Mouse (Mus musculus) liver, embryonic 12.5 days (tissue): ENCODE results near the gene Gm17490. TPM values are rescaled to one million over a fixed set of nuclear protein-coding genes. Genes with fewer than 3 reads are reported as not detected.
A peak's percentile ranks its signal among the peaks of the same experiment; 100 is the strongest.
"Not testable (repeated sequence)": the region's sequence is repeated elsewhere in the genome, so short reads cannot be mapped to it uniquely, and the experiment has no call there.

Experiments used
- ATAC-seq: fragments of 200-750 bp; cut with Nextera tagmentation; 2 replicates; pipeline ENCODE4 v1.8.0; 2017; ENCODE audit warnings: moderate number of reproducible peaks, mild to moderate bottlenecking, moderate library complexity
- H3K27ac ChIP-seq: fragments of 300-500 bp; sonication (generic); 2 replicates; pipeline ENCODE4 v1.5.1; 2016; ENCODE audit warnings: mild to moderate bottlenecking
- H3K27me3 ChIP-seq: fragments of 300-500 bp; sonication (generic); replicated peaks from 2 replicates; pipeline ENCODE4 v1.6.1; 2016; ENCODE audit warnings: mild to moderate bottlenecking, moderate library complexity
- H3K36me3 ChIP-seq: fragments of 300-500 bp; sonication (generic); 2 replicates; pipeline ENCODE4 v1.6.1; 2016; ENCODE audit warnings: mild to moderate bottlenecking, moderate library complexity
- H3K4me1 ChIP-seq: fragments of 300-500 bp; sonication (generic); 2 replicates; pipeline ENCODE4 v1.6.1; 2016
- H3K4me2 ChIP-seq: fragments of 300-500 bp; sonication (generic); 2 replicates; pipeline ENCODE4 v1.6.1; 2016; ENCODE audit warnings: mild to moderate bottlenecking, moderate library complexity
- H3K4me3 ChIP-seq: fragments of 300-500 bp; sonication (generic); 2 replicates; pipeline ENCODE4 v1.5.1; 2016; ENCODE audit warnings: mild to moderate bottlenecking, moderate library complexity
- H3K9ac ChIP-seq: fragments of 300-500 bp; sonication (generic); 2 replicates; pipeline ENCODE4 v1.6.1; 2016; ENCODE audit warnings: mild to moderate bottlenecking, moderate library complexity
- H3K9me3 ChIP-seq: fragments of 300-500 bp; sonication (generic); replicated peaks from 2 replicates; pipeline ENCODE4 v1.6.1; 2016; ENCODE audit warnings: mild to moderate bottlenecking, moderate library complexity
- WGBS: fragments of 180-500 bp; shearing (Covaris S2); methylation state at CpG from one replicate; pipeline ENCODE4 v1.1.7; 2016; ENCODE audit not compliant: insufficient replicate concordance; 5-methylcytosine and 5-hydroxymethylcytosine counted together
- polyA plus RNA-seq: library from polyadenylated mRNA; unstranded; fragments of >200 nt; fragmentation: Nextera tagmentation; extraction: Ambion mirVana; gene quantifications from 2 replicates; pipeline ENCODE4 v1.2.1, GENCODE M21; 2016

Gene Gm17490
- polyA plus RNA-seq, 1 experiment from 2014 or later = not detected

GRCm38 (mm10) chr2:11619598-11619997 is 6.5 kb downstream of the Gm17490 start:
- ATAC-seq = no peak
- H3K9ac ChIP-seq = no peak overlapping the region

GRCm38 (mm10) chr2:11616846-11617245 is 9.2 kb downstream of the Gm17490 start:
- 73% methylated on average over 9 of the region's 9 CpGs for WGBS
- ATAC-seq = no peak
- H3K4me3 ChIP-seq = no peak overlapping the region

More at GRCm38 (mm10) chr2:11619598-11619997, 6.5 kb downstream of the Gm17490 start:
- Histone ChIP-seq H3K27me3 (no peaks in the 10 kb centered on the region), H3K27ac (no peak overlapping the region), H3K4me3 (no peak overlapping the region), H3K4me1 (no peaks in the 10 kb centered on the region), H3K9me3 (no peaks in the 10 kb centered on the region), H3K36me3 (no peaks in the 10 kb centered on the region), H3K4me2 (no peak overlapping the region)
- WGBS = 52% methylated on average over 2 of the region's 2 CpGs

GRCm38 (mm10) chr2:11612939-11613338 is 13.1 kb downstream of the Gm17490 start:
- WGBS = 81% methylated on average over 6 of the region's 6 CpGs
- not testable (repeated sequence) for ATAC-seq, H3K9me3 ChIP-seq, H3K4me2 ChIP-seq, H3K27ac ChIP-seq, H3K36me3 ChIP-seq, H3K4me1 ChIP-seq, H3K27me3 ChIP-seq, H3K9ac ChIP-seq, H3K4me3 ChIP-seq

More at GRCm38 (mm10) chr2:11616846-11617245, 9.2 kb downstream of the Gm17490 start:
- no peaks in the 10 kb centered on the region for H3K36me3 ChIP-seq
- H3K27ac ChIP-seq = no peak overlapping the region
- no peak overlapping the region for H3K4me2 ChIP-seq
- no peaks in the 10 kb centered on the region for H3K4me1 ChIP-seq
- H3K9me3 ChIP-seq = no peaks in the 10 kb centered on the region
- no peak overlapping the region for H3K9ac ChIP-seq
- no peaks in the 10 kb centered on the region for H3K27me3 ChIP-seq

GRCm38 (mm10) chr2:11606718-11607117 is 19.3 kb downstream of the Gm17490 start:
- H3K27ac ChIP-seq, ATAC-seq, H3K9me3 ChIP-seq, H3K9ac ChIP-seq, H3K4me1 ChIP-seq, H3K4me3 ChIP-seq, H3K4me2 ChIP-seq, H3K36me3 ChIP-seq, H3K27me3 ChIP-seq: not testable (repeated sequence)
- WGBS = 55% methylated on average over 4 of the region's 4 CpGs

- no peak overlapping the region for H3K4me2 ChIP-seq
- no peak overlapping the region for H3K27ac ChIP-seq
- H3K9me3 ChIP-seq = no peaks in the 10 kb centered on the region
- ATAC-seq = no peak
- H3K4me3 ChIP-seq = no peak overlapping the region
- H3K9ac ChIP-seq = no peak overlapping the region
- H3K4me1 ChIP-seq = peaks cover 20% of the 10 kb centered on the region
- H3K27me3 ChIP-seq = no peaks in the 10 kb centered on the region
- peaks cover 15% of the 10 kb centered on the region for H3K36me3 ChIP-seq
Observed at GRCm38 (mm10) chr2:11604911-11605310, 21.2 kb downstream of the Gm17490 start.

- Histone ChIP-seq H3K4me1 (peaks cover 20% of the 10 kb centered on the region), H3K27me3 (no peaks in the 10 kb centered on the region), H3K9me3 (no peaks in the 10 kb centered on the region), H3K27ac (peak within 1 kb of the TSS; percentile 78), H3K36me3 (peaks cover 21% of the 10 kb centered on the region), H3K4me2 (peak within 1 kb of the TSS; percentile 80), H3K4me3 (peak within 1 kb of the TSS; percentile 94), H3K9ac (peak within 1 kb of the TSS; percentile 95)
- 66% methylated on average over 5 of the region's 5 CpGs for WGBS
- no peak for ATAC-seq
Observed at GRCm38 (mm10) chr2:11604053-11604452, 22.0 kb downstream of the Gm17490 start, which contains the start of gene Rbm17. Gene Rbm17 (minus strand): TSS chr2:11604153.

- Histone ChIP-seq H3K9ac (peak overlapping the region; percentile 95), H3K27me3 (no peaks in the 10 kb centered on the region), H3K4me1 (peaks cover 20% of the 10 kb centered on the region), H3K27ac (peak overlapping the region; percentile 78), H3K4me2 (peak overlapping the region; percentile 80), H3K9me3 (no peaks in the 10 kb centered on the region), H3K4me3 (peak overlapping the region; percentile 94), H3K36me3 (peaks cover 32% of the 10 kb centered on the region)
- peak; percentile 98 for ATAC-seq
- WGBS = under 1% methylated on average over 78 of the region's 78 CpGs
Observed at GRCm38 (mm10) chr2:11602506-11603489, 23.3 kb downstream of the Gm17490 start.

GRCm38 (mm10) chr2:11601795-11602194 is 24.3 kb downstream of the Gm17490 start:
- WGBS = 68% methylated on average over 6 of the region's 6 CpGs
- Histone ChIP-seq H3K4me3 (peak overlapping the region; percentile 94), H3K9ac (peak overlapping the region; percentile 95), H3K36me3 (peaks cover 42% of the 10 kb centered on the region), H3K4me1 (peaks cover 20% of the 10 kb centered on the region), H3K9me3 (no peaks in the 10 kb centered on the region), H3K27me3 (no peaks in the 10 kb centered on the region), H3K27ac (no peak overlapping the region), H3K4me2 (peak overlapping the region; percentile 80)
- ATAC-seq = no peak

GRCm38 (mm10) chr2:11597906-11598305 is 28.2 kb downstream of the Gm17490 start:
- Histone ChIP-seq H3K27me3 (no peaks in the 10 kb centered on the region), H3K36me3 (peaks cover 75% of the 10 kb centered on the region), H3K27ac (no peak overlapping the region), H3K9ac (no peak overlapping the region), H3K4me1 (peaks cover 18% of the 10 kb centered on the region), H3K9me3 (no peaks in the 10 kb centered on the region), H3K4me2 (no peak overlapping the region), H3K4me3 (no peak overlapping the region)
- 89% methylated on average over 7 of the region's 7 CpGs for WGBS
- ATAC-seq = no peak

- peaks cover 87% of the 10 kb centered on the region for H3K36me3 ChIP-seq
- H3K9ac ChIP-seq = no peak overlapping the region
- no peaks in the 10 kb centered on the region for H3K9me3 ChIP-seq
- H3K27ac ChIP-seq = no peak overlapping the region
- H3K27me3 ChIP-seq = no peaks in the 10 kb centered on the region
- peaks cover 11% of the 10 kb centered on the region for H3K4me1 ChIP-seq
- H3K4me2 ChIP-seq = no peak overlapping the region
- 70% methylated on average over 2 of the region's 2 CpGs for WGBS
- no peak overlapping the region for H3K4me3 ChIP-seq
- ATAC-seq = no peak
Observed at GRCm38 (mm10) chr2:11596690-11597089, 29.4 kb downstream of the Gm17490 start.

GRCm38 (mm10) chr2:11587996-11588395 is 38.1 kb downstream of the Gm17490 start:
- WGBS = 69% methylated on average over 4 of the region's 4 CpGs
- Histone ChIP-seq H3K27ac (no peak overlapping the region), H3K27me3 (no peaks in the 10 kb centered on the region), H3K4me3 (no peak overlapping the region), H3K36me3 (peaks cover 96% of the 10 kb centered on the region), H3K9me3 (no peaks in the 10 kb centered on the region), H3K9ac (no peak overlapping the region), H3K4me2 (no peak overlapping the region), H3K4me1 (no peaks in the 10 kb centered on the region)
- ATAC-seq = no peak

GRCm38 (mm10) chr2:11579399-11579798 is 46.7 kb downstream of the Gm17490 start:
- WGBS = 80% methylated on average over 4 of the region's 4 CpGs
- no peak for ATAC-seq
- H3K27me3 ChIP-seq = no peaks in the 10 kb centered on the region

More at GRCm38 (mm10) chr2:11579399-11579798, 46.7 kb downstream of the Gm17490 start:
- Histone ChIP-seq H3K4me2 (no peak overlapping the region), H3K4me1 (no peaks in the 10 kb centered on the region), H3K36me3 (peaks cover 25% of the 10 kb centered on the region), H3K4me3 (no peak overlapping the region), H3K27ac (no peak overlapping the region), H3K9ac (no peak overlapping the region), H3K9me3 (0 out of 2 replicates have a peak, but pooled peaks cover 5% of the 10 kb centered on the region)
